ENCODE assay signal across 17 mouse cellular contexts in the genomic region with DNA sequence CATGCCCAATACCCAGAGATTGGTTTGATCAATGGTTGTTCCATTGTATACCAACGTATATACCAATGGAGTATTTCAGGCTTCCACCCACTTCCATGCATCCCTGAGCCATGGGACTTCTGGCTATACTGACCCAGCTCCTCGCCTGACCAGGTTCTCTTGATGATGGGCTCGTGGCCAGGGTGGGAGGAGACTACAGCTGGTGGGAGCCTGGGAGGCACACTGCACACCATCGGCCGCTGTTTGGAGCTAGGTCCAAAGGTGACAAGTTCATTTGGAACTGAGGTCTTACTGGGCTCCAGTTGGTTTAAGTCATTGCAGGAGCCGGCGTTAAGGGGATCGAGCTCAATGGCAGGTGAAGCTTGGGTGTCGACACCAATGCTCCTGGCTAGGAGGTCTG. TPM values are rescaled to one million over a fixed set of nuclear protein-coding genes. Genes with fewer than 3 reads are reported as not detected.
DNase-seq lines count a peak whose midpoint lies in the region; ATAC-seq and TF ChIP-seq lines count a peak whose summit lies in the region.
"Had no signal": no experiment of that assay in that cellular context is flagged by ENCODE, and none has a peak within 500 bp of the region (broad histone marks: within the 10 kb centered on the region; RNA-seq: fewer than 3 reads in every experiment).

No protein-coding gene starts in this region.

- 34% methylated on average over 9 of the region's 9 CpGs for WGBS in liver, adult 2 months
- WGBS in liver, embryonic 12.5 days (ENCODE audit: insufficient replicate concordance): 71% methylated on average over 9 of the region's 9 CpGs

- H3K4me1 ChIP-seq in liver, adult 2 months (ENCODE audit: control insufficient read depth, insufficient read depth, low read length): no peaks in the 10 kb centered on the region
- no peaks in the 10 kb centered on the region for H3K4me1 ChIP-seq in liver, embryonic 12.5 days
- H3K4me1 ChIP-seq: embryonic facial prominence, embryonic 12.5 days; heart, embryonic 15.5 days; hindbrain, embryonic 13.5 days had no signal

- no peak for TF ChIP-seq CTCF in liver, adult 2 months (IDR thresholded peaks at IDR 0.05; ENCODE audit: low read depth, low read length)

- DNase-seq in cerebellum, adult 9-11 months: peak; percentile 30
- DNase-seq in cerebellum, adult 18-20 months: no peak
- DNase-seq in liver, adult 2 months (ENCODE audit: extremely low read depth, low read depth, low spot score): peak; percentile 42
- peak; percentile 89 for DNase-seq in kidney, adult 9 months
- peak; percentile 83 to 91 for DNase-seq in kidney, postnatal 36 days
- no peak for DNase-seq in right cerebral cortex, postnatal 10 days (ENCODE audit: low spot score in 2 of 2)
- no peak for DNase-seq in heart, adult 9 months (ENCODE audit: low spot score in 2 of 2)
- DNase-seq: adrenal gland, postnatal 14 days; gastrocnemius, postnatal 10 days; heart, adult 18-20 months; heart, postnatal 14 days had no signal

- no peaks in the 10 kb centered on the region for H3K27me3 ChIP-seq in liver, adult 2 months (ENCODE audit: control insufficient read depth, insufficient read depth, low read length)
- no peaks in the 10 kb centered on the region for H3K27me3 ChIP-seq in liver, embryonic 12.5 days (replicated peaks)
- H3K27me3 ChIP-seq: embryonic facial prominence, embryonic 12.5 days; heart, embryonic 15.5 days; hindbrain, embryonic 13.5 days had no signal

- H3K79me2 ChIP-seq in liver, adult 2 months (ENCODE audit: control insufficient read depth, insufficient read depth, low read length): no peaks in the 10 kb centered on the region

- TF ChIP-seq POLR2A in liver, adult 2 months (IDR thresholded peaks at IDR 0.05; ENCODE audit: extremely low read depth, insufficient read depth, low read length): no peak

- H3K27ac ChIP-seq in liver, adult 2 months (replicated peaks; ENCODE audit: insufficient read depth, low read depth, low read length): no peak overlapping the region
- H3K27ac ChIP-seq in liver, embryonic 12.5 days: no peak overlapping the region
- H3K27ac ChIP-seq: embryonic facial prominence, embryonic 12.5 days; heart, embryonic 15.5 days; hindbrain, embryonic 13.5 days had no signal

- H3K4me3 ChIP-seq in liver, adult 2 months (ENCODE audit: insufficient read depth, low read depth, low read length): no peak overlapping the region
- H3K4me3 ChIP-seq in liver, embryonic 12.5 days: no peak overlapping the region
- H3K4me3 ChIP-seq: embryonic facial prominence, embryonic 12.5 days; heart, embryonic 15.5 days; hindbrain, embryonic 13.5 days had no signal

- H3K9me3 ChIP-seq in liver, embryonic 12.5 days (replicated peaks): no peaks in the 10 kb centered on the region
- H3K9me3 ChIP-seq: embryonic facial prominence, embryonic 12.5 days; heart, embryonic 15.5 days; hindbrain, embryonic 13.5 days had no signal

- no peak overlapping the region for H3K4me2 ChIP-seq in liver, embryonic 12.5 days
- H3K4me2 ChIP-seq: embryonic facial prominence, embryonic 12.5 days; heart, embryonic 11.5 days; heart, embryonic 15.5 days; hindbrain, embryonic 13.5 days had no signal

- H3K36me3 ChIP-seq in liver, adult 2 months (ENCODE audit: control insufficient read depth, insufficient read depth, low read length): no peaks in the 10 kb centered on the region
- no peaks in the 10 kb centered on the region for H3K36me3 ChIP-seq in liver, embryonic 12.5 days
- H3K36me3 ChIP-seq: embryonic facial prominence, embryonic 12.5 days; heart, embryonic 15.5 days; hindbrain, embryonic 13.5 days had no signal

- no peak for ATAC-seq in liver, embryonic 12.5 days
- ATAC-seq: forebrain, embryonic 16.5 days had no signal

- H3K9ac ChIP-seq in liver, adult 2 months (ENCODE audit: low read depth, low read length): no peak overlapping the region
- no peak overlapping the region for H3K9ac ChIP-seq in liver, embryonic 12.5 days
- H3K9ac ChIP-seq: embryonic facial prominence, embryonic 12.5 days; heart, embryonic 15.5 days; hindbrain, embryonic 13.5 days had no signal

RNA-seq across cellular contexts. Expression of a gene that starts 49.2 kb away (rescaled TPM):
- total RNA-seq in liver, adult 2 months (2014; rRNA removed): 7.0 and 12.9 TPM in 2 replicates
- 24.0 and 26.2 TPM in 2 replicates for polyA plus RNA-seq in liver, adult 2 months (2012; rRNA removed)
- 1.5 and 1.6 TPM in 2 replicates for polyA plus RNA-seq in liver, embryonic 12.5 days (2016; fragmentation: Nextera tagmentation; extraction: Ambion mirVana)

Comparison
In these comparisons a context has a peak if more than half of its experiments do, and no peak if none do; other contexts are left out.
1. DNase-seq: peak in cerebellum, adult 9-11 months (single experiment), liver, adult 2 months (single experiment), kidney, adult 9 months (single experiment) and kidney, postnatal 36 days (2 of 2); none in cerebellum, adult 18-20 months (0 of 2), right cerebral cortex, postnatal 10 days (0 of 2) and heart, adult 9 months (0 of 2).